Mouse (Mus musculus): Measurements from ENCODE around the gene Clca1. TPM values are rescaled to one million over a fixed set of nuclear protein-coding genes. Genes with fewer than 3 reads are reported as not detected.

The Clca1 gene
- polyA plus RNA-seq, 1 experiment from 2014 or later = not detected

DNA sequence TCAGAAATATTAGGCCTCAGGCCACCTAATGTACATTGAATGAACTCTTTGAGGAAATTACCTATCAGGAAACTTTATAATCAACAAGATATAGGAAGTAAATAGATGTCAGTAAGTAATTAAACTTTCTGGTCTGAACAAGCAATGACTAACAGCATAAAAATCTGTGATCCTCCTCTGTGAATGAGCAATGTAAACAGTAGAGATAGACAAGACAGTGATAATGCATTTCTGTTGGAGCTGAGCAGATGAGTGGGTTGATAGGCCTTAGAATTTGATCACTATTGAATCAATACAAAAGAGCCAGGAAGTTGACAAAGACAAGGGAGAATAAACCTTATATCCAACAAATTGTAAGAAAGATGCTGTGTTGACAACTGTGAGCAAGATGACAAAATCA lies 40.0 kb downstream of the Clca1 start:
- ATAC-seq (ENCODE audit: low FRiP score) = no peak
- H3K4me3 ChIP-seq (replicated peaks) = no peak overlapping the region
- H3K9ac ChIP-seq = no peak overlapping the region
- H3K4me2 ChIP-seq = no peak overlapping the region
- no peaks in the 10 kb centered on the region for H3K9me3 ChIP-seq
- H3K36me3 ChIP-seq (replicated peaks) = no peaks in the 10 kb centered on the region
- H3K4me1 ChIP-seq = no peaks in the 10 kb centered on the region
- H3K27ac ChIP-seq = no peak overlapping the region
- H3K27me3 ChIP-seq = no peaks in the 10 kb centered on the region

DNA sequence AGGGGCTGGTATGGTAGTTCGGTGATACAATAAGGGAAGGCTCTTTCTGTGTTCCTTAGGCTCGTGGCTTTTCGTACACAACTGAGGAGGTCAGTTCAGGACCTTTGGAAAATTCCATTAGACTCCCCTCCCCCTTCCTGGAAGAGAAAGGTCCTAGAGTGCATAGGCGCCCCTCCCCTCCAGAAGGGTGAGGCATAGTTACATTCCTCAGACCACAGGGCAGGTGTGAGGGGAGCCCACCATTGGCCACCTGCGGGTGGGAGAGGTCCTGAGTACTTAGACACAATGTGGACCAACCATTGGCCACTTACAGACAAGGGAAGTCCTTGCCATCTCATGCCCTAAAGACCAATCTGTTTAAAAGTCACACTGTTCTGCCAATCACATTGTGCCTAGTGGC lies 46.7 kb downstream of the Clca1 start:
- no peak overlapping the region for H3K9ac ChIP-seq
- ATAC-seq (ENCODE audit: low FRiP score) = no peak
- H3K27ac ChIP-seq = no peak overlapping the region
- no peaks in the 10 kb centered on the region for H3K36me3 ChIP-seq (replicated peaks)
- no peak overlapping the region for H3K4me3 ChIP-seq (replicated peaks)
- no peaks in the 10 kb centered on the region for H3K4me1 ChIP-seq
- H3K4me2 ChIP-seq = no peak overlapping the region
- no peaks in the 10 kb centered on the region for H3K27me3 ChIP-seq
- no peaks in the 10 kb centered on the region for H3K9me3 ChIP-seq
- WGBS = 84% methylated on average over 5 of the region's 5 CpGs

- no peak for ATAC-seq (ENCODE audit: low FRiP score)
- H3K4me1 ChIP-seq = no peaks in the 10 kb centered on the region
- no peaks in the 10 kb centered on the region for H3K9me3 ChIP-seq
- no peak overlapping the region for H3K4me2 ChIP-seq
- no peak overlapping the region for H3K27ac ChIP-seq
- no peaks in the 10 kb centered on the region for H3K36me3 ChIP-seq (replicated peaks)
- 92% methylated on average over 6 of the region's 6 CpGs for WGBS
- H3K4me3 ChIP-seq (replicated peaks) = no peak overlapping the region
- no peaks in the 10 kb centered on the region for H3K27me3 ChIP-seq
- H3K9ac ChIP-seq = no peak overlapping the region
Observed at GRCm38 (mm10) chr3:144980551-144980950, 52.0 kb downstream of the Clca1 start.

GRCm38 (mm10) chr3:144977631-144978030 lies 54.9 kb downstream of the Clca1 start:
- H3K4me1 ChIP-seq = no peaks in the 10 kb centered on the region
- no peak overlapping the region for H3K27ac ChIP-seq
- H3K9me3 ChIP-seq = no peaks in the 10 kb centered on the region
- H3K4me2 ChIP-seq = no peak overlapping the region
- ATAC-seq (ENCODE audit: low FRiP score) = no peak
- WGBS = 8% methylated on average over 4 of the region's 4 CpGs
- no peaks in the 10 kb centered on the region for H3K27me3 ChIP-seq
- H3K9ac ChIP-seq = no peak overlapping the region
- H3K36me3 ChIP-seq (replicated peaks) = no peaks in the 10 kb centered on the region
- no peak overlapping the region for H3K4me3 ChIP-seq (replicated peaks)

DNA sequence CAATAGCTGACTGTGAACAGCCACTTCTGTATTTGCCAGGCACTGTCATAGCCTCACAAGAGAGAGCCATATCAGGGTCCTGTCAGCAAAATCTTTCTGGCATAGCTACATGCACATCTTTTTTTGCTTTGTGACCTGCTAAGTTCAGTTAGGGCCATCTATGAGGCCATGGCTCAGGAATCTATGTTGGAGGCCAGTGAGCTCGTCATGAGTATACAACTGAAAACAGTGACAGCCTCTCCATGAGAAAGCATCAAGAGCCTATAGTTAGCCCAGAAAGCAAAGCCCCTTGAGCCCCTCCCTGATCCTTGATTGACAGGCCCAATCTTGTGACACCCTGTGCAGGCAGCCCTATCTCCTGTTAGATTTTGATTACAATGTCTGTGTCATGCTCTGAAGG lies 56.5 kb downstream of the Clca1 start:
- Histone ChIP-seq H3K36me3 (replicated peaks) (no peaks in the 10 kb centered on the region), H3K4me2 (no peak overlapping the region), H3K9me3 (no peaks in the 10 kb centered on the region), H3K4me1 (no peaks in the 10 kb centered on the region), H3K27ac (no peak overlapping the region), H3K9ac (no peak overlapping the region), H3K4me3 (replicated peaks) (no peak overlapping the region), H3K27me3 (no peaks in the 10 kb centered on the region)
- WGBS = 54% methylated on average over 1 of the region's 1 CpGs
- ATAC-seq (ENCODE audit: low FRiP score) = no peak

GRCm38 (mm10) chr3:144974945-144975344 lies 57.6 kb downstream of the Clca1 start, which contains the start of gene Clca4a:
Gene Clca4a, minus strand, starts transcription at chr3:144975045.
- Histone ChIP-seq H3K36me3 (replicated peaks) (no peaks in the 10 kb centered on the region), H3K4me1 (no peaks in the 10 kb centered on the region), H3K4me2 (no peak within 1 kb of the TSS), H3K27me3 (no peaks in the 10 kb centered on the region), H3K4me3 (replicated peaks) (no peak within 1 kb of the TSS), H3K9me3 (no peaks in the 10 kb centered on the region), H3K9ac (no peak within 1 kb of the TSS), H3K27ac (no peak within 1 kb of the TSS)
- no peak for ATAC-seq (ENCODE audit: low FRiP score)

- H3K27ac ChIP-seq = no peak overlapping the region
- H3K4me1 ChIP-seq = no peaks in the 10 kb centered on the region
- no peak overlapping the region for H3K9ac ChIP-seq
- H3K36me3 ChIP-seq (replicated peaks) = no peaks in the 10 kb centered on the region
- H3K4me2 ChIP-seq = no peak overlapping the region
- H3K27me3 ChIP-seq = no peaks in the 10 kb centered on the region
- H3K4me3 ChIP-seq (replicated peaks) = no peak overlapping the region
- H3K9me3 ChIP-seq = no peaks in the 10 kb centered on the region
- no peak for ATAC-seq (ENCODE audit: low FRiP score)
- WGBS = 84% methylated on average over 9 of the region's 9 CpGs
Observed at GRCm38 (mm10) chr3:144971553-144972270, 60.9 kb downstream of the Clca1 start.

DNA sequence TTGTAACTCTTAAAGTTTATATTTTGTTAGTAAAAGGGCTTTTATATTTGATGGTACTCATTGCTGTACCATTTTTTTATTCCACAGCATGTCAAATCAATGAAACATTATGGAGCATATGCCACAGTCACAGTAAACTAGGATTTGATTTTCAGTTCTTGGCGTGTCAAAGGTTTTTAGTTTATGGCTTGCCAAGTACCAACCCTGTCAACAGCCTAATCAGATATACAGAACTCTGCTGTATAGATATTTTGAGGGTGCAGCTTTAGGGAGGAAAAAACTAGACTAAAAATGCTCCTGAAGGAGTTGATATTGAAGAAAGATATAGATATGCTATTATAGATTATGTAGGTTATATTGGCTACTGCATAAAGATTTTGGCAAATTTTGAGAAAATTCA lies 62.8 kb downstream of the Clca1 start:
- 82% methylated on average over 1 of the region's 1 CpGs for WGBS
- no peak for ATAC-seq (ENCODE audit: low FRiP score)
- Histone ChIP-seq H3K4me2 (no peak overlapping the region), H3K9ac (no peak overlapping the region), H3K27ac (no peak overlapping the region), H3K9me3 (no peaks in the 10 kb centered on the region), H3K4me3 (replicated peaks) (no peak overlapping the region), H3K36me3 (replicated peaks) (no peaks in the 10 kb centered on the region), H3K4me1 (no peaks in the 10 kb centered on the region), H3K27me3 (no peaks in the 10 kb centered on the region)

- no peaks in the 10 kb centered on the region for H3K36me3 ChIP-seq (replicated peaks)
- H3K27ac ChIP-seq = no peak overlapping the region
- no peaks in the 10 kb centered on the region for H3K9me3 ChIP-seq
- no peaks in the 10 kb centered on the region for H3K4me1 ChIP-seq
- no peak overlapping the region for H3K4me3 ChIP-seq (replicated peaks)
- WGBS = 67% methylated on average over 4 of the region's 4 CpGs
- ATAC-seq (ENCODE audit: low FRiP score) = no peak
- no peak overlapping the region for H3K9ac ChIP-seq
- no peaks in the 10 kb centered on the region for H3K27me3 ChIP-seq
- H3K4me2 ChIP-seq = no peak overlapping the region
Observed at GRCm38 (mm10) chr3:144966074-144966473, 66.5 kb downstream of the Clca1 start.

Other genes with a start within 250 kb of the Clca1 start
- gene Clca3a2, start 213.3 kb downstream of the Clca1 start, polyA plus RNA-seq (2016; fragmentation: Nextera tagmentation; extraction: Ambion mirVana) = 0.15 TPM in 1 of 2 replicates, not detected in the other
- not detected in 2 replicates for gene Clca3b, start 183.4 kb downstream of the Clca1 start, polyA plus RNA-seq (2016; fragmentation: Nextera tagmentation; extraction: Ambion mirVana)
- gene Clca4b, start 100.2 kb downstream of the Clca1 start, polyA plus RNA-seq (2016; fragmentation: Nextera tagmentation; extraction: Ambion mirVana) = not detected in 2 replicates
- 0.06 TPM in 1 of 2 replicates, not detected in the other for gene Clca4a, start 57.7 kb downstream of the Clca1 start, polyA plus RNA-seq (2016; fragmentation: Nextera tagmentation; extraction: Ambion mirVana)
- 0.15 and 0.19 TPM in 2 replicates for gene Clca2, start 66.7 kb upstream of the Clca1 start, polyA plus RNA-seq (2016; fragmentation: Nextera tagmentation; extraction: Ambion mirVana)
- gene Odf2l, start 85.8 kb upstream of the Clca1 start, polyA plus RNA-seq (2016; fragmentation: Nextera tagmentation; extraction: Ambion mirVana) = 31.3 and 31.7 TPM in 2 replicates